Mouse (Mus musculus): Measurements from ENCODE around the gene Kpna6. TPM values are rescaled to one million over a fixed set of nuclear protein-coding genes. Genes with fewer than 3 reads are reported as not detected.

Kpna6 gene
- polyA plus RNA-seq, 1 experiment = 35.0 TPM

DNA sequence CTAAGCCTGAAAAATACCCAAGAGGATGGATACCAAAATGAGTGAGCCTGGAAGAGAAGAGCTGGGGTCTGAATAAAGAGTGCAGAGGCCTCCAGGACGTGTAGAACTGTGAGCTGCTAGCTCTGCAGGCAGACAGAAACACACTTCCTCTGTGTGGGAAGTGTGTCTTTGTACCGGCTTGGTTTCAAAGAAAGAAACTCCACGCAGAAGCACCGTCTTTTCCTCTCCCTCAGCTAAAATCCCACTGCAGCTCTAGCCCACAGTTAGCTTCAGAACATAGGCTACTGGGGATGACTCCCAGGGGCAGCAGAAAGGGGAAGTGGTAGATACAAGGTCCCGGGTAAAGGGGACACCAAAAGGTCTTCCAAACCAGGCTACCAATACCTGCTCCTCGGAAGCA lies 27.4 kb downstream of the Kpna6 start:
- Histone ChIP-seq H3K4me3 (ENCODE audit: insufficient read depth, low read depth, low read length) (no peak overlapping the region), H3K4me1 (ENCODE audit: control insufficient read depth, insufficient read depth, low read length) (peaks cover 4% of the 10 kb centered on the region; the same call in 1 of the 2 replicates), H3K27ac (ENCODE audit: insufficient read depth, low read depth, low read length) (no peak overlapping the region), H3K27me3 (replicated peaks; ENCODE audit: control insufficient read depth, insufficient read depth, low read length) (no peaks in the 10 kb centered on the region), H3K36me3 (ENCODE audit: control insufficient read depth, insufficient read depth, low read length) (peaks cover 4% of the 10 kb centered on the region)
- no peak for DNase-seq
- TF ChIP-seq CTCF (conservative IDR thresholded peaks at IDR 0.05; ENCODE audit: insufficient read depth, insufficient read length, low read depth, low read length) = no peak
- TF ChIP-seq POLR2A (IDR thresholded peaks at IDR 0.05; ENCODE audit: low read depth, low read length) = no peak
- 87% methylated on average over 6 of the region's 6 CpGs for WGBS

DNA sequence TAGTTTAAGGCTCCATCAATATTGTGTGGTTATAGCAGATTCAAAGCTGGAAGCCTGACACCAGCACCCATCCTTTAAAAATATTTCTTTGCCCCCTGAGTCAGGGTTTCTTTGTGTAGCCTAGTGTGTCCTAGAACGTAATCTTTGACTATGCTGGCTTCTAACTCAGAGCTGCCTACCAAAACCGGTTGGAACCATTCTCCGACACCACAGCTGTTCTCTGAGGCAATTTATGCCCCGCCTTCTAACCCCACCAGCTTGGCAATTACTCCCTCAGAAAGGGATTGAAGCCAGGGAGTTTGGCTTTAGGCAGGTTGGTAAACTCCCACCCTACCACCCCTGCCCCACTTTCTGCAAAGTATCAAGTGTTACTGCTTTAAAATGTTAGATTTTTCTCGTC lies 30.8 kb downstream of the Kpna6 start:
- no peak for TF ChIP-seq POLR2A (IDR thresholded peaks at IDR 0.05; ENCODE audit: low read depth, low read length)
- Histone ChIP-seq H3K27ac (ENCODE audit: insufficient read depth, low read depth, low read length) (peak overlapping the region; percentile 16), H3K4me1 (ENCODE audit: control insufficient read depth, insufficient read depth, low read length) (peaks cover 7% of the 10 kb centered on the region; the same call in 1 of the 2 replicates), H3K36me3 (ENCODE audit: control insufficient read depth, insufficient read depth, low read length) (peaks cover 2% of the 10 kb centered on the region; the same call in 1 of the 2 replicates), H3K4me3 (ENCODE audit: insufficient read depth, low read depth, low read length) (no peak overlapping the region), H3K27me3 (replicated peaks; ENCODE audit: control insufficient read depth, insufficient read depth, low read length) (no peaks in the 10 kb centered on the region)
- DNase-seq = peak; percentile 35
- 24% methylated on average over 5 of the region's 5 CpGs for WGBS

DNA sequence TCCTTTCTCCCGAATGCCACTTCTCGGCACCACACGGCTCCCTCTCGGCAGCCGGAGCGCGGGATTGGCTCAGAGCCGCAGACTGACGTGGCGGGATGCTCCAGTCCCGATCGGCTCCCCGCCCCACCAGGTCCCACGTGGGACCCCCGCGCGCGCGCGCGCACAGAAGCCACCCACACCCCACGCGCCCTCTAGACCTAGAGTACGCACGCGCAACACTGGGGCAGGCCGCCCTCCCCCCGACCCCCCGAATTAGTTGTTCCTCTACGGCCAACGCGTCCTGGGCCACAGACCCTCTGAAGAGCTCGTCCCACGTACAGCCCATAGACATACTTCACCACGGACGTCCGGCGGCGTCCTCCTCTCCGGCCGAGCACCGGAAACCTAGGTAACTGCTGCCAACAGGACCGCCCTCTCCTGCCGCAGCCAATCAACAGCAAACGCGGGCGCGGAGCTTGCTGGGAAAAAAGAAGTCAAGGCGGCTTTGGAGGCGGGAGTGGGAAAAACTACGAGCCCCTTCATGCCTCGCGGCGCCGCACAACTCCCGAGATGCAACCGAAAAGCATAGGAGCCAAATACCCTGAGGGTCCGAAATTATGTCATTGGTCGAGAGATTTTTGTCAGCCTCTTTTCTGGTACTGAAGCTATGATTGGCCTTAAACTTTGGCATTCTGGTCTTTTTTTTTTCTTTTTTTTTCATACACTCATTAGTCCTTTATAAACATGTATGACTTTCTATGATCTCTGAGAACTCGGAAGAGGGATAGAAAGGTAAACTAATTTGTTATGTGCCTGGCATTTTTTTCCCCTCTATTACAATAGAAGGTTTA lies 31.7 kb downstream of the Kpna6 start, which contains the start of gene Txlna:
Txlna (minus strand) TSS at position 428 of the 830 bp plus-strand sequence.
- H3K36me3 ChIP-seq (ENCODE audit: control insufficient read depth, insufficient read depth, low read length) = peaks cover 2% of the 10 kb centered on the region; the same call in 1 of the 2 replicates
- TF ChIP-seq CTCF (conservative IDR thresholded peaks at IDR 0.05; ENCODE audit: insufficient read depth, insufficient read length, low read depth, low read length) = no peak
- peak; percentile 41 for TF ChIP-seq POLR2A (IDR thresholded peaks at IDR 0.05; ENCODE audit: low read depth, low read length)
- peaks cover 7% of the 10 kb centered on the region; the same call in 1 of the 2 replicates for H3K4me1 ChIP-seq (ENCODE audit: control insufficient read depth, insufficient read depth, low read length)
- H3K4me3 ChIP-seq (ENCODE audit: insufficient read depth, low read depth, low read length) = peak within 1 kb of the TSS; percentile 94
- peak; percentile 99 for DNase-seq
- peak within 1 kb of the TSS; percentile 94 for H3K27ac ChIP-seq (ENCODE audit: insufficient read depth, low read depth, low read length)
- H3K27me3 ChIP-seq (replicated peaks; ENCODE audit: control insufficient read depth, insufficient read depth, low read length) = no peaks in the 10 kb centered on the region
- WGBS = under 1% methylated on average over 59 of the region's 60 CpGs

DNA sequence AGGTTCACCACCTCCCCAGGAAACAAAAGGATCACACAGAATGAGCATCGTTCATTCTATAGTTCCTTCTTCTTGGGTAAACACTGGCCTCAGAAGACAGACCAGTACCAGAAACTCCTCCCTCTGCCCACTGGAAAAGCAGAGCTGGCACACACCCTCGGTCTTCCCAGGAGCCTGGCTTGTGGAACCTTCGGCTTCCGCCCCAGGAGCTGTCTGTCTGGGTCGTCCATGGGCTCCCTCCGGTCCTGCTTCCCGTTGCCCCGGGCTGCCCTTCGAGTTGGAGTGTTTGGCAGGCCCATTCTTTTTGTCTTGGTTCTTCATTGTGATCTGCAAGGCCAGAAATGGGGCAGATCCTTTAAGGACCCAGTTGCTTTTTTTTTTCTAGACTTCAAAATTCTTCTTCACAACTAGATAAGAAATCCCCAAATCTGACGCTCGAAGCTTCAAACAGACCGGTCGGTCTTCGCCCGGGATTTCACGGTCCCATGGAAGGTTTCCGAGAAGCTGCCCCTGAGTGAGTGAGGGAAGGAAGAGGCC lies 32.4 kb downstream of the Kpna6 start:
- TF ChIP-seq CTCF (conservative IDR thresholded peaks at IDR 0.05; ENCODE audit: insufficient read depth, insufficient read length, low read depth, low read length) (no peak), POLR2A (IDR thresholded peaks at IDR 0.05; ENCODE audit: low read depth, low read length) (no peak)
- Histone ChIP-seq H3K36me3 (ENCODE audit: control insufficient read depth, insufficient read depth, low read length) (peaks cover 2% of the 10 kb centered on the region; the same call in 1 of the 2 replicates), H3K4me1 (ENCODE audit: control insufficient read depth, insufficient read depth, low read length) (peaks cover 7% of the 10 kb centered on the region; the same call in 1 of the 2 replicates), H3K4me3 (ENCODE audit: insufficient read depth, low read depth, low read length) (peak overlapping the region; percentile 94), H3K27me3 (replicated peaks; ENCODE audit: control insufficient read depth, insufficient read depth, low read length) (no peaks in the 10 kb centered on the region), H3K27ac (ENCODE audit: insufficient read depth, low read depth, low read length) (peak overlapping the region; percentile 65)
- DNase-seq = peak; percentile 55
- WGBS = under 1% methylated on average over 17 of the region's 17 CpGs

DNA sequence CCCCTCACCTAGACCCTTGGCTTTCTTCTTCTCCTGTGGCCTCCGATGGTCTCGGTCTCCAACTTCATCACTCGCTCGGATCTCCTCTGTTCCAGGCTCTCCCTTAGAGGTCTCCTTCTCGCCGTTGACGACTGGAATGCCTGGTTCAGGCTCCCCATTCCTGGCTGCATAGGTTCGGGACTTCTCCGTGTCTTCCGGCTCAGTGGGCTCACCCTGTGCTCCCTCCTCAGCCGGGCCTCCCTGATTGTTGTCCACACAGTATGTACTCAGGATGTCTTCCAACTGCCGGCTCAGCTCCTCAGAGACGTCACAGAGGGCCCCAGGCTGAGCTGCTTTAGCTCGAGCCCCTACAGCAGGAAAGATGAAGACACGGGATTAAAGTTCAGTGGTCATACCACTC lies 33.3 kb downstream of the Kpna6 start:
- Histone ChIP-seq H3K36me3 (ENCODE audit: control insufficient read depth, insufficient read depth, low read length) (peaks cover 2% of the 10 kb centered on the region; the same call in 1 of the 2 replicates), H3K27me3 (replicated peaks; ENCODE audit: control insufficient read depth, insufficient read depth, low read length) (no peaks in the 10 kb centered on the region), H3K27ac (ENCODE audit: insufficient read depth, low read depth, low read length) (no peak overlapping the region), H3K4me1 (ENCODE audit: control insufficient read depth, insufficient read depth, low read length) (peaks cover 7% of the 10 kb centered on the region; the same call in 1 of the 2 replicates), H3K4me3 (ENCODE audit: insufficient read depth, low read depth, low read length) (no peak overlapping the region)
- TF ChIP-seq POLR2A (IDR thresholded peaks at IDR 0.05; ENCODE audit: low read depth, low read length) (no peak), CTCF (conservative IDR thresholded peaks at IDR 0.05; ENCODE audit: insufficient read depth, insufficient read length, low read depth, low read length) (no peak)
- DNase-seq = no peak
- WGBS = 72% methylated on average over 15 of the region's 15 CpGs

DNA sequence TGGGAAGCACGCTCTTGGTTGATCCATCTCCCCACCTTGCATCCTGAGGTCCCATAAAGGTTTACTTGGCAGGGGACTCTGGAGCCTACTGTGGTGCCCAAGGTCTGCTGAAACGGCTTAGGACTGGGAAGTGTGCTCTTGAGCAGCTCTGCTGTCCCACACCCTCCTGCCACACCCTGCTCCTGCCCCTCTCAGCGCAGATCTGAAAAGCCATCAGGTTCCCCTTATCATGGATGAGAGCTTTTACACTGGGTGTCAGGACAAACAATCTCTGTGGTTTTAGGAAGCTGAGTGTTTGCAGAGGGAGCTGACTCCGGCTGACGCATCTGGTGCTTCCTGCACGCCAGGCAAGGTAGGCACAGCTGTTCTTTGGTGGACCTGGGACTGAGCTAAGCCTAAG lies 38.7 kb downstream of the Kpna6 start:
- H3K4me3 ChIP-seq (ENCODE audit: insufficient read depth, low read depth, low read length) = no peak overlapping the region
- no peak overlapping the region for H3K27ac ChIP-seq (ENCODE audit: insufficient read depth, low read depth, low read length)
- DNase-seq = no peak
- H3K4me1 ChIP-seq (ENCODE audit: control insufficient read depth, insufficient read depth, low read length) = no peaks in the 10 kb centered on the region
- H3K27me3 ChIP-seq (replicated peaks; ENCODE audit: control insufficient read depth, insufficient read depth, low read length) = no peaks in the 10 kb centered on the region
- WGBS = 98% methylated on average over 6 of the region's 6 CpGs
- no peak for TF ChIP-seq POLR2A (IDR thresholded peaks at IDR 0.05; ENCODE audit: low read depth, low read length)
- TF ChIP-seq CTCF (conservative IDR thresholded peaks at IDR 0.05; ENCODE audit: insufficient read depth, insufficient read length, low read depth, low read length) = no peak
- peaks cover 11% of the 10 kb centered on the region for H3K36me3 ChIP-seq (ENCODE audit: control insufficient read depth, insufficient read depth, low read length)

DNA sequence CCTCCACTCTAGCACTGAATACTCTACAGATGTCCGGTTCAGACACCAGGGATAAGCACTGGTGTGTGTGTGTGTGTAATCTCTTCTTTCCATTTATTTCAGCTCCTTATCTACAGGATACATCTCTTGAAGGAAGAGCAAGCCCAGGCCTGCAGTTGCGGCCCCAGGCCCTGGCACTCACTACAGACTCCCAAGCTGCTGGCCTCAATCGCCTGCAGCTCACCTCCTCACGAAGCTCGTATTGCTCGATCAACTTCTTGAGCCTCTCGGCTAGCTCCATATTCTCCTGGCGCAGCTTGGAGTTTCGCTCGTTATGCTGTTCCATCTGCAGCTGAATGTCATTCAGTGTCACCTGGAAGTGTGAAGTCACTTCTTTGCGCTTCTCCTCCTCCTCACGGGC lies 40.7 kb downstream of the Kpna6 start:
- 81% methylated on average over 12 of the region's 12 CpGs for WGBS
- DNase-seq = no peak
- H3K36me3 ChIP-seq (ENCODE audit: control insufficient read depth, insufficient read depth, low read length) = peaks cover 10% of the 10 kb centered on the region
- H3K4me1 ChIP-seq (ENCODE audit: control insufficient read depth, insufficient read depth, low read length) = no peaks in the 10 kb centered on the region
- H3K27ac ChIP-seq (ENCODE audit: insufficient read depth, low read depth, low read length) = no peak overlapping the region
- no peak for TF ChIP-seq POLR2A (IDR thresholded peaks at IDR 0.05; ENCODE audit: low read depth, low read length)
- TF ChIP-seq CTCF (conservative IDR thresholded peaks at IDR 0.05; ENCODE audit: insufficient read depth, insufficient read length, low read depth, low read length) = no peak
- no peak overlapping the region for H3K4me3 ChIP-seq (ENCODE audit: insufficient read depth, low read depth, low read length)
- no peaks in the 10 kb centered on the region for H3K27me3 ChIP-seq (replicated peaks; ENCODE audit: control insufficient read depth, insufficient read depth, low read length)

All from kidney, adult 2 months (tissue).